Mouse (Mus musculus) embryonic facial prominence, embryonic 11.5 days (tissue): Measurements from ENCODE around the gene Stat6. TPM values are rescaled to one million over a fixed set of nuclear protein-coding genes. Genes with fewer than 3 reads are reported as not detected.
A peak's percentile ranks its signal among the peaks of the same experiment; 100 is the strongest.

Experiments
- ATAC-seq: fragments of 200-750 bp; cut with Nextera tagmentation; replicated peaks from 2 replicates; pipeline ENCODE4 v1.8.0; 2017; ENCODE audit warnings: low read depth; ENCODE audit not compliant: insufficient number of reproducible peaks, low FRiP score, low TSS enrichment
- DNase-seq: peaks from one replicate; pipeline ENCODE4 v3.0.0-alpha.2; 2015; ENCODE audit warnings: low spot score
- H3K27ac ChIP-seq: fragments of 300-500 bp; sonication (generic); replicated peaks from 2 replicates; pipeline ENCODE4 v1.5.1; 2014; ENCODE audit warnings: mild to moderate bottlenecking, low read depth, low read length, control low read depth
- H3K27me3 ChIP-seq: fragments of 300-500 bp; sonication (generic); 2 replicates; pipeline ENCODE4 v1.6.1; 2014; ENCODE audit warnings: mild to moderate bottlenecking, low read length, moderate library complexity, mixed read lengths; ENCODE audit not compliant: control insufficient read depth, insufficient read depth
- H3K36me3 ChIP-seq: fragments of 300-500 bp; sonication (generic); replicated peaks from 2 replicates; pipeline ENCODE4 v1.6.1; 2014; ENCODE audit warnings: low read depth, mild to moderate bottlenecking, low read length, moderate library complexity, mixed read lengths; ENCODE audit not compliant: control insufficient read depth, insufficient read depth
- H3K4me1 ChIP-seq: fragments of 300-500 bp; sonication (generic); 2 replicates; pipeline ENCODE4 v1.6.1; 2014; ENCODE audit warnings: low read length, mixed read lengths; ENCODE audit not compliant: control insufficient read depth, insufficient read depth
- H3K4me2 ChIP-seq: fragments of 300-500 bp; sonication (generic); 2 replicates; pipeline ENCODE4 v1.6.1; 2014; ENCODE audit warnings: low read depth, mild to moderate bottlenecking, control low read depth, low read length, moderate library complexity
- H3K4me3 ChIP-seq: fragments of 300-500 bp; sonication (generic); 2 replicates; pipeline ENCODE4 v1.5.1; 2014; ENCODE audit warnings: low read depth, low read length, control low read depth
- H3K9ac ChIP-seq: fragments of 300-500 bp; sonication (generic); replicated peaks from 2 replicates; pipeline ENCODE4 v1.6.1; 2014; ENCODE audit warnings: mild to moderate bottlenecking, control low read depth, low read length
- H3K9me3 ChIP-seq: fragments of 300-500 bp; sonication (generic); replicated peaks from 2 replicates; pipeline ENCODE4 v1.6.1; 2016; ENCODE audit warnings: mild to moderate bottlenecking, low read length, inconsistent platforms, mixed read lengths; ENCODE audit not compliant: control insufficient read depth
- WGBS: fragments of 180-500 bp; shearing (Covaris S2); extraction: QIAGEN DNeasy Blood & Tissue Kit; methylation state at CpG from one replicate; pipeline ENCODE4 v1.1.7; 2014; 5-methylcytosine and 5-hydroxymethylcytosine counted together
- polyA plus RNA-seq: library from polyadenylated mRNA; unstranded; fragments of >200 nt; fragmentation: Nextera tagmentation; extraction: Ambion mirVana; gene quantifications from 2 replicates; pipeline ENCODE4 v1.2.1, GENCODE M21; 2014

The Stat6 gene
- polyA plus RNA-seq, 1 experiment from 2014 or later, result 8.2 TPM

DNA sequence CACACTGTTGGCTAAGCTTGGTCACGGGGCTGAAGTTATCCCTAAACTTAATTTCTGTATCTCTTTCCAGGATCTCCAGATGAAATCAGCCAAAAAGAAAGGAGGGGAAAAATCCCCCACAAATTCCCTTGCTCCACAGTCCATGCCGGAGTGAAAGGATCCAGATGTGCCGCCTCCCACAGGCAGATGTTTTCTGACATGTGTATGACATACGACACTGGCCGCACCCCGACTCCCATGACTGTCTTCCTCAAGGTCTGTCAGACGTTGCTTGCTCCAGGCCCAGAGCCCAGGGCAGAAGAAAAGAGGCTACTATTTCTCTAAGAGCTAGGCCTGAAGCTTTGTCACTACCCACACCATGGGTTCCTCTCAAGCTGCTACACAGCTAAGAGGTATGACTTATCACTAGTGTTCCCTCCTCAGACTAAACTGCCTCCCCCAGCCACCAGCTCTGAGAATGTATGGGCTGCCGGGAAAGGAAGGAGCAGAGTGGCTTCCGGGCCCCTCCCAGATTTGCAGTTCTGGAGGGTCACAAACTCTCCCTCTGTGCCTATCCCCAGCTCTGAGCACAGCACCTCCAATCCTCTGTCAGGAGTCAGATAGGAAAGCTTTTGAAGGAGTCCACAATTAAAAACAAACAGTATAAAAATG lies 33.2 kb upstream of the Stat6 start:
- Histone ChIP-seq H3K36me3 (peaks cover 22% of the 10 kb centered on the region), H3K4me3 (no peak overlapping the region), H3K9me3 (no peaks in the 10 kb centered on the region), H3K4me2 (no peak overlapping the region), H3K9ac (no peak overlapping the region), H3K27me3 (no peaks in the 10 kb centered on the region), H3K4me1 (peaks cover 4% of the 10 kb centered on the region), H3K27ac (0 out of 2 replicates have a peak overlapping the region, but pooled peaks have one; percentile 1)
- WGBS, result 55% methylated on average over 9 of the region's 9 CpGs
- ATAC-seq, result no peak
- peak; percentile 57 for DNase-seq

DNA sequence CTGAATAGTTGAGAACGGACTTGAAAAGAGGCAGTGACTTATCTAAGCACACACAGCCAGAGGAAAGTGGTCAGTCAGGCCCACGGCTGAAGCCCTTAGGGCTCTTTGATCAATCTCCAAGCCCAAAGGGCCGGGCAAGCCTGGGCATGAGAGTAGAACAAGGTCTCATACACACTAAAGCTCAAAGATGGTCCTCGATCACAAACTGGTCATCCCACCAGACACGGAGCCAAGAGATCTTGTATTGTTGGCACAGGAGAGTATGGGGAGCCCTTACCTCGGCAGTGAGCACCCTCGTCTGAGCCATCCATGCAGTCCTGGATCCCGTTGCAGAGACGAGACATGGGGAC lies 32.7 kb upstream of the Stat6 start:
- DNase-seq (no peak), ATAC-seq (no peak)
- Histone ChIP-seq H3K27ac (0 out of 2 replicates have a peak overlapping the region, but pooled peaks have one; percentile 1), H3K27me3 (no peaks in the 10 kb centered on the region), H3K36me3 (peaks cover 22% of the 10 kb centered on the region), H3K4me2 (no peak overlapping the region), H3K4me1 (peaks cover 9% of the 10 kb centered on the region), H3K4me3 (no peak overlapping the region), H3K9me3 (no peaks in the 10 kb centered on the region), H3K9ac (no peak overlapping the region)
- 78% methylated on average over 9 of the region's 9 CpGs for WGBS

DNA sequence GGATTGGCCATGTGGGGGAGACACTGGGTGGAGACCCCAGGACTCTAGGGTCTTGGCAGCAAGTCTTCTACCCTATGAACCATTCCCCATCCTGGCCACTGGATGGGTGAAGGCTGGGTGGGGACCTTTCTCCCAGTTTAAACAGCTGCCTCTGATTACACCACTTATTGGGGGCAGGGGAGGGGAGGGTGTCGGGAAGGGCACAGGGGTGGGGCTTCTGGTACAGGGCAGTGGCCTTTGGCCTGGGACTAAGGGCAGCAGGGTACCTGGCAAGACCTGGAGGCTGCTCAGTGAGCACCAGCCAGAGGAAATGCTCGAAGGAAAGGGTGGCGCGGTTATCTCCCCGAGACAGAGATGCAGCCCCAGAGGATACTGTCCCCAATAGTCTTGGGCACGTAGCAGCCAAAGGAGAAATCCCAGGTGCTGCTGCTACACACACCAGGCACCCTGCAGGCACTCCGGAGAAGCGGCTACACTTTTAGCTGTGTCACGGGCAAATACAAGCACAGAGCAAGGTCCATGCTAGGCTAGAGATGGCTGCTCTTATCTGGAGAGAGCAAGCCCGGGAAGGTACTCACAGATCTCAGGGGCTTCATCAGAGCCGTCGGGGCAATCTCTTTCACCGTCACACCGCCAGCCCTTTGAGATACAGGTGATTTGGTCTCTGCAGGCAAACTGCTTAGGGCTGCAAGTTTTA lies 30.6 kb upstream of the Stat6 start:
- Histone ChIP-seq H3K4me1 (peaks cover 13% of the 10 kb centered on the region), H3K27me3 (no peaks in the 10 kb centered on the region), H3K27ac (no peak overlapping the region), H3K4me3 (no peak overlapping the region), H3K36me3 (peaks cover 14% of the 10 kb centered on the region), H3K9me3 (no peaks in the 10 kb centered on the region), H3K4me2 (no peak overlapping the region), H3K9ac (no peak overlapping the region)
- 77% methylated on average over 14 of the region's 14 CpGs for WGBS
- DNase-seq (no peak), ATAC-seq (no peak)

DNA sequence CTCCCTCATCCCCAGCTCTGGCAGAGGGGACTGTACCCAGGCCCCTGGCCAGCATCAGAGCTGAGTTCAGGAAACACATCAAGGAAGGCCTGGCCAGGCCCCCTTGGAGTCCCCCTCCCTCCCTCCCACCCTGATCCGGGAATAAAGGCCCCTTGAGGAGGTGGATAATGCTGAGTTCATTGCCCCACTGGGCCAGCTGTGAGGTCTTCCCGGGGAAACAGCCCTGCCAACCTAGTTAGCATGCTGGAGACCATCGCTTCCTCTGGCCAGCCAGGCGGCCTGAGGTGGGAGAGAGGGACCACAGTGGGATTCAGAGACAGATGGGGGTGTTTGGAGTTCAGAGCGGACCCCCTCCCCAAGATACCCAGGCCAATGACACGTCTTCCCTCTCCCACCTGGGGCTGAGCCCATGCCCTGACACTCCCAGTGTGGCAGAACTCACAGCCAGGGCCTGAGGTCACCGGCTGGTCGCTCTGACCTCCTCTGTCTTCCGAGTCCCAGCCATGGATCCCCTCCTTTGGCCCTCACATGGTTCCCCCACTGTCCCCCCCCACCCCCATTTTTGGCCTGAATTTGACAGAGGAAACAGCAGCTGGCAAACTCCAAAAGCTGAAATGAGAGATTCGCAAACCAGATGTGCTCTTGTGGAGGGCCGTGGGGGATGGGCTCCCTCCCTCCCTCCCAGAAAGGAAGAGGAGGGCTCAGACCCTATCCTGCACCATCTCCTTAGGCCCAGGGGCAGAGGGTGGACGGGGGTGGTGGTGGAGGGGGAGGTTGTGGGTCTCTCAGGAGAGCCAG lies 28.4 kb upstream of the Stat6 start:
- Histone ChIP-seq H3K9me3 (no peaks in the 10 kb centered on the region), H3K9ac (peak overlapping the region; percentile 26), H3K27me3 (no peaks in the 10 kb centered on the region), H3K36me3 (peaks cover 12% of the 10 kb centered on the region), H3K27ac (peak overlapping the region; percentile 88), H3K4me1 (peaks cover 23% of the 10 kb centered on the region), H3K4me3 (peak overlapping the region; percentile 11), H3K4me2 (peak overlapping the region; percentile 35)
- ATAC-seq (peak; percentile 64), DNase-seq (peak; percentile 85)
- 19% methylated on average over 12 of the region's 12 CpGs for WGBS

DNA sequence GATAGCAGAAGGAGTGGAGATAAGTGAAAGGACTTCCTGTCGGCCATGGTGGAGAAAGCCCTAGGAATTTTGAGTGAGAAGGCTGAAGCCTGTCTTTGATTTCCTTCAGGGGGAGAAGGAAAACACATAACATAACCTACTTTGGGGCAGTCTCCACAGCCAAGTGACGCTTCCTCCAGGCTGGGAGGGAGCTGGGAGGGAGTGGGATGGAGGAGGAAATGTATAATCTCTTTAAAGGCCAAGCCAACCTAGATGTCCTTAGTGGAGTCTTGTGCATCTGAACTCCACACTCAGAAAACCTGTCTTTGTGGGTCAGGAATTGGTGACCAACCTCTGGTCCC lies 27.8 kb upstream of the Stat6 start:
- DNase-seq (no peak), ATAC-seq (no peak)
- no peaks in the 10 kb centered on the region for H3K27me3 ChIP-seq
- peaks cover 23% of the 10 kb centered on the region for H3K4me1 ChIP-seq
- WGBS, result 12% methylated on average over 2 of the region's 2 CpGs
- peak overlapping the region; percentile 11; the same call in 1 of the 2 replicates for H3K4me3 ChIP-seq
- no peak overlapping the region; the same call in 1 of the 2 replicates for H3K9ac ChIP-seq
- H3K27ac ChIP-seq, result peak overlapping the region; percentile 88
- peak overlapping the region; percentile 35 for H3K4me2 ChIP-seq
- H3K36me3 ChIP-seq, result peaks cover 10% of the 10 kb centered on the region
- H3K9me3 ChIP-seq, result no peaks in the 10 kb centered on the region

DNA sequence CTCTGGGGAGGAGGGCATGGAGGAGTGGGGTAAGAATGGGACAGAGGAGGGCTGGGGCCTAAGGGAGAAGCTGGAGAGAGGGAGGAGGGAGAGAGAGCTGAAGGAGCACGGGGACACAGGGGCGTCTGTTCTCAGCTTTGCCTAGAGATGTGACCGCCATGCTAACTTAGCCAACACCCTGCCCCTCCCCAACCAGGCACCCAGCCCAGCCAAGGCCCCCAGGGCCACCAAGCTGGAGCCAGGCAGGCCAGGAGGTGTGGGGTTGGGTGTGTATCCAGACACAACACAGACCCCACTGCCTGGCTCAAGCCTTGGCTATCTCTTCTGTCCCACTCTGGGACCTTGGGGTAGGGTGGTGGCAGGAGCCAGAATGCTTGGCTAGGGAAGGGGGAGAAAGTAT lies 27.2 kb upstream of the Stat6 start:
- DNase-seq (no peak), ATAC-seq (no peak)
- Histone ChIP-seq H3K27me3 (no peaks in the 10 kb centered on the region), H3K4me1 (peaks cover 23% of the 10 kb centered on the region), H3K4me2 (no peak overlapping the region), H3K4me3 (no peak overlapping the region), H3K9me3 (no peaks in the 10 kb centered on the region), H3K27ac (peak overlapping the region; percentile 88), H3K36me3 (peaks cover 8% of the 10 kb centered on the region), H3K9ac (no peak overlapping the region; the same call in 1 of the 2 replicates)
- WGBS, result 45% methylated on average over 3 of the region's 3 CpGs

DNA sequence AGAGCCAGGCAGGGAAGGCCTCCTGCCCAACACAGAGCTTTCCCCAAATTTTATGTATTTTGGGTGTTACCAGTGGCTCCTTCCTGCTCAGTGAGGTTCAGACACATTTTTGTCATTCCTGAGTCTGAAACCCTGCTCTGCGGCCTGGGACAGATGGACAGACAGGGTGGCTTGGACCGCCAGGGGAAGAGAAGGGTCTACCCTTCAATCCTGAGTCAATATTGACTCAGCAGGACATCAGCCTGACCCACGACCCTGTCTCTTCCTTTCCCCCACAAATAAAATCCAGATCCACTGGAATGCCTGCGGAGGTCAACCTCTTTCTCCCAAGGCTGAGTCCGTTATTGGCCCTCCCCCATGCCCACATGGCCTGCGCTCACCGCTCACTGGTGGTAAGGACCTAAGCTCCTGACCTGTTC lies 26.5 kb upstream of the Stat6 start:
- H3K27me3 ChIP-seq, result no peaks in the 10 kb centered on the region
- H3K27ac ChIP-seq, result peak overlapping the region; percentile 88
- DNase-seq, result peak; percentile 31
- no peak overlapping the region for H3K4me2 ChIP-seq
- no peaks in the 10 kb centered on the region for H3K9me3 ChIP-seq
- no peak for ATAC-seq
- WGBS, result 17% methylated on average over 7 of the region's 7 CpGs
- no peak overlapping the region; the same call in 1 of the 2 replicates for H3K9ac ChIP-seq
- peaks cover 7% of the 10 kb centered on the region for H3K36me3 ChIP-seq
- peaks cover 23% of the 10 kb centered on the region for H3K4me1 ChIP-seq
- no peak overlapping the region for H3K4me3 ChIP-seq
